16 mouse cellular contexts compared by ENCODE assay signal in the genomic region with DNA sequence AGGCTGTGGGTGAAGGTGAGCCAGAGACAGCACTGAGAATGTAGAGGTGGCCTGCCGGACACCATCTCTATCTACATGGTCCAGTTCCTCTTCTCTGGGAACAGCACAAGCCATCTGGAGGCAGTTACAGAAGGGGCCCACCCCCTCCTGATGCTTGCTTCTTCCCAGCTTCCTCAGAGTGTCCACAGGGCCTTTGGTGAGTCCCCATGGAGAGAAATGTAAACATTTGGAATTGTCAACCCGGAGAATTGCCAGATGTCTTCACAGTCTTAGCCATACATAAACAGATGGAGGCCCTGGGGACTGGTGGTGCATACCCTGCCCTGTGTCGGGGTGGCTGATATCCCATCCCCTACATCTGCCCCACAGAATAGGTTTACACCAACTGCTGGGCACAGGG.
DNase-seq lines count a peak whose midpoint lies in the region; ATAC-seq lines count a peak whose summit lies in the region.
"Had no signal": no experiment of that assay in that cellular context is flagged by ENCODE, and none has a peak within 500 bp of the region (broad histone marks: within the 10 kb centered on the region; RNA-seq: fewer than 3 reads in every experiment).

No protein-coding gene starts in this region.

- 54% methylated on average over 3 of the region's 3 CpGs for WGBS in hindbrain, embryonic 10.5 days
- 66% methylated on average over 3 of the region's 3 CpGs for WGBS in hindbrain, embryonic 14.5 days
- WGBS in lung, embryonic 16.5 days, result 29% methylated on average over 3 of the region's 3 CpGs
- 34% methylated on average over 3 of the region's 3 CpGs for WGBS in intestine, embryonic 16.5 days

- no peaks in the 10 kb centered on the region for H3K9me3 ChIP-seq in hindbrain, embryonic 10.5 days
- no peaks in the 10 kb centered on the region for H3K9me3 ChIP-seq in hindbrain, embryonic 14.5 days (ENCODE audit: control insufficient read depth, low read length)
- no peaks in the 10 kb centered on the region for H3K9me3 ChIP-seq in lung, embryonic 16.5 days (ENCODE audit: control insufficient read depth, low read length)
- H3K9me3 ChIP-seq in intestine, embryonic 16.5 days (ENCODE audit: control insufficient read depth, low read length), result no peaks in the 10 kb centered on the region

- H3K4me3 ChIP-seq in hindbrain, embryonic 10.5 days, result no peak overlapping the region
- H3K4me3 ChIP-seq in hindbrain, embryonic 14.5 days (replicated peaks; ENCODE audit: low read length), result no peak overlapping the region
- H3K4me3 ChIP-seq in lung, embryonic 16.5 days (ENCODE audit: low read length), result no peak overlapping the region
- H3K4me3 ChIP-seq in intestine, embryonic 16.5 days (ENCODE audit: low read length), result no peak overlapping the region
- H3K4me3 ChIP-seq: erythroblast, embryonic 14.5 days had no signal

- H3K4me1 ChIP-seq in hindbrain, embryonic 10.5 days (replicated peaks), result peaks cover 29% of the 10 kb centered on the region
- H3K4me1 ChIP-seq in hindbrain, embryonic 14.5 days (replicated peaks; ENCODE audit: control insufficient read depth, insufficient read depth, low read length), result peaks cover 21% of the 10 kb centered on the region
- peaks cover 35% of the 10 kb centered on the region for H3K4me1 ChIP-seq in lung, embryonic 16.5 days (replicated peaks; ENCODE audit: control insufficient read depth, insufficient read depth, low read length)
- H3K4me1 ChIP-seq in intestine, embryonic 16.5 days (ENCODE audit: control insufficient read depth, insufficient read depth, low read length), result peaks cover 33% of the 10 kb centered on the region

- no peak overlapping the region for H3K9ac ChIP-seq in hindbrain, embryonic 14.5 days
- H3K9ac ChIP-seq in lung, embryonic 16.5 days (ENCODE audit: low read length), result no peak overlapping the region
- no peak overlapping the region for H3K9ac ChIP-seq in intestine, embryonic 16.5 days (ENCODE audit: low read depth, low read length)

- no peak for ATAC-seq in hindbrain, embryonic 14.5 days (ENCODE audit: low FRiP score)
- peak; percentile 83 for ATAC-seq in lung, embryonic 16.5 days (ENCODE audit: low read depth)
- ATAC-seq in intestine, embryonic 16.5 days, result peak; percentile 73
- ATAC-seq: hindbrain, postnatal 0 days had no signal

- H3K36me3 ChIP-seq in hindbrain, embryonic 10.5 days, result peaks cover 22% of the 10 kb centered on the region
- no peaks in the 10 kb centered on the region for H3K36me3 ChIP-seq in hindbrain, embryonic 14.5 days (replicated peaks; ENCODE audit: control insufficient read depth, insufficient read depth)
- peaks cover 9% of the 10 kb centered on the region for H3K36me3 ChIP-seq in lung, embryonic 16.5 days (ENCODE audit: control insufficient read depth, insufficient read depth, low read length)
- H3K36me3 ChIP-seq in intestine, embryonic 16.5 days (ENCODE audit: control insufficient read depth, insufficient read depth, low read length), result no peaks in the 10 kb centered on the region; the same call in 1 of the 2 replicates

- H3K4me2 ChIP-seq in hindbrain, embryonic 14.5 days (replicated peaks), result no peak overlapping the region
- H3K4me2 ChIP-seq in lung, embryonic 16.5 days (ENCODE audit: low read depth, low read length), result no peak overlapping the region
- H3K4me2 ChIP-seq in intestine, embryonic 16.5 days (ENCODE audit: low read depth, low read length), result no peak overlapping the region

- H3K27ac ChIP-seq in hindbrain, embryonic 10.5 days, result no peak overlapping the region
- H3K27ac ChIP-seq in hindbrain, embryonic 14.5 days, result no peak overlapping the region
- peak overlapping the region; percentile 41; the same call in 1 of the 2 replicates for H3K27ac ChIP-seq in lung, embryonic 16.5 days (ENCODE audit: low read length)
- peak overlapping the region; percentile 83 for H3K27ac ChIP-seq in intestine, embryonic 16.5 days (ENCODE audit: low read length)
- H3K27ac ChIP-seq: hindbrain, postnatal 0 days had no signal

- H3K27me3 ChIP-seq in hindbrain, embryonic 10.5 days (ENCODE audit: insufficient read depth, poor library complexity, severe bottlenecking), result no peaks in the 10 kb centered on the region
- no peaks in the 10 kb centered on the region for H3K27me3 ChIP-seq in hindbrain, embryonic 14.5 days (ENCODE audit: control insufficient read depth, insufficient read depth, low read length)
- no peaks in the 10 kb centered on the region for H3K27me3 ChIP-seq in lung, embryonic 16.5 days (ENCODE audit: control insufficient read depth, insufficient read depth, low read depth, low read length)
- H3K27me3 ChIP-seq in intestine, embryonic 16.5 days (replicated peaks; ENCODE audit: control insufficient read depth, insufficient read depth, low read length), result no peaks in the 10 kb centered on the region

- DNase-seq in hindbrain, embryonic 10.5 days (ENCODE audit: low spot score), result peak; percentile 10
- DNase-seq in hindbrain, embryonic 14.5 days (ENCODE audit: low spot score), result no peak
- DNase-seq in lung, adult 18-20 months, result no peak
- peak; percentile 55 for DNase-seq in yolk sac, embryonic 10.5 days (ENCODE audit: low spot score)
- DNase-seq in gastrocnemius, adult 8-10 months (ENCODE audit: low spot score in 2 of 2), result no peak
- DNase-seq in layer of hippocampus, adult 11-12 months (ENCODE audit: low spot score), result no peak
- DNase-seq: adrenal gland, postnatal 14 days; cerebellum, postnatal 10 days; heart, adult 11 months; heart, postnatal 10 days; kidney, postnatal 36 days; thymus, postnatal 4 days had no signal

Comparison
In these comparisons a context has a peak if more than half of its experiments do, and no peak if none do; other contexts are left out.
1. DNase-seq: peak in hindbrain, embryonic 10.5 days (single experiment) and yolk sac, embryonic 10.5 days (single experiment); none in hindbrain, embryonic 14.5 days (single experiment), lung, adult 18-20 months (0 of 2), gastrocnemius, adult 8-10 months (0 of 2) and layer of hippocampus, adult 11-12 months (single experiment).
2. H3K27ac ChIP-seq: peak in lung, embryonic 16.5 days (single experiment) and intestine, embryonic 16.5 days (single experiment); none in hindbrain, embryonic 10.5 days (single experiment) and hindbrain, embryonic 14.5 days (single experiment).